Mouse (Mus musculus) frontal cortex, postnatal 10 days (tissue): ENCODE results near the gene Tecpr2.
"Not testable (repeated sequence)": the region's sequence is repeated elsewhere in the genome, so short reads cannot be mapped to it uniquely, and the experiment has no call there.

Experiments used
- DNase-seq, 2 experiments: peaks; one replicate each; pipeline ENCODE4 v3.0.0; 2022; ENCODE audit warnings: low spot score in 2 of 2, mixed read lengths in 1 of 2

The Tecpr2 gene

GRCm38 (mm10) chr12:110889036-110890020, at the start of gene Tecpr2, which contains the start of gene Cinp:
Tecpr2 (plus strand) TSS chr12:110889264.
Cinp (minus strand) TSS chr12:110889145.
- DNase-seq, result peak; percentile 95 to 96

GRCm38 (mm10) chr12:110840348-110841198, 48.5 kb upstream of the Tecpr2 start, which contains the start of gene Mok:
Mok (minus strand) TSS chr12:110840939.
- DNase-seq, result peak; percentile 92 to 96

GRCm38 (mm10) chr12:110841731-110842493, 47.2 kb upstream of the Tecpr2 start:
- DNase-seq, result no peak

GRCm38 (mm10) chr12:110843194-110844048, 45.6 kb upstream of the Tecpr2 start:
- DNase-seq, result peak; percentile 61 to 80

- no peak for DNase-seq
These were observed 44.6 kb upstream of the Tecpr2 start for GRCm38 (mm10) chr12:110844227-110845130.

- peak; percentile 67 to 79 for DNase-seq
These were observed 43.8 kb upstream of the Tecpr2 start for GRCm38 (mm10) chr12:110845131-110845880.

- no peak for DNase-seq
These were observed 42.8 kb upstream of the Tecpr2 start for GRCm38 (mm10) chr12:110846191-110846765.

GRCm38 (mm10) chr12:110850010-110850928, 38.8 kb upstream of the Tecpr2 start, which contains the start of gene Zfp839:
Zfp839 (plus strand) TSS chr12:110850253.
- DNase-seq, result peak; percentile 77 to 84

- DNase-seq, result no peak
These were observed 38.2 kb upstream of the Tecpr2 start for GRCm38 (mm10) chr12:110850929-110851256.

- no peak for DNase-seq
These were observed 37.6 kb upstream of the Tecpr2 start for GRCm38 (mm10) chr12:110851414-110851813.

- DNase-seq, result no peak
These were observed 37.1 kb upstream of the Tecpr2 start for GRCm38 (mm10) chr12:110851923-110852322.

- DNase-seq, result no peak
These were observed 34.0 kb upstream of the Tecpr2 start for GRCm38 (mm10) chr12:110854786-110855737.

GRCm38 (mm10) chr12:110857196-110857595, 31.9 kb upstream of the Tecpr2 start:
- DNase-seq, result no peak

GRCm38 (mm10) chr12:110858681-110859080, 30.4 kb upstream of the Tecpr2 start:
- DNase-seq, result not testable (repeated sequence)

- DNase-seq, result no peak
These were observed 28.8 kb upstream of the Tecpr2 start for GRCm38 (mm10) chr12:110860293-110860692.

GRCm38 (mm10) chr12:110861256-110861655, 27.8 kb upstream of the Tecpr2 start:
- no peak for DNase-seq
